Mouse (Mus musculus) cerebellum, adult (tissue): ENCODE measurements around the gene Mettl4.
"Not testable (repeated sequence)": the region's sequence is repeated elsewhere in the genome, so short reads cannot be mapped to it uniquely, and the experiment has no call there.

ENCODE experiments used
- ATAC-seq: cut with Nextera tagmentation; 2 replicates; pipeline ENCODE4 v1.9.2; 2017; ENCODE audit warnings: mild to moderate bottlenecking, moderate library complexity, mixed read lengths; ENCODE audit not compliant: insufficient number of reproducible peaks, low FRiP score, low TSS enrichment

Gene Mettl4

GRCm38 (mm10) chr17:94749466-94750135 lies at the start of gene Mettl4:
Gene Mettl4 (minus strand): TSS chr17:94750019.
- peak; percentile 99 for ATAC-seq

GRCm38 (mm10) chr17:94778871-94779482 lies 29.2 kb upstream of the Mettl4 start:
- ATAC-seq: no peak

GRCm38 (mm10) chr17:94768491-94768890 lies 18.7 kb upstream of the Mettl4 start:
- ATAC-seq: no peak

GRCm38 (mm10) chr17:94764711-94765110 lies 14.9 kb upstream of the Mettl4 start:
- ATAC-seq: no peak

- ATAC-seq: no peak
Measured at GRCm38 (mm10) chr17:94764011-94764410, 14.2 kb upstream of the Mettl4 start.

GRCm38 (mm10) chr17:94762405-94762804 lies 12.6 kb upstream of the Mettl4 start:
- ATAC-seq: no peak

- 0 out of 2 replicates have a peak, but pooled peaks have one; percentile 2 for ATAC-seq
Measured at GRCm38 (mm10) chr17:94750136-94750729, 414 bp upstream of the Mettl4 start.

GRCm38 (mm10) chr17:94738173-94738572 lies 11.6 kb downstream of the Mettl4 start:
- no peak for ATAC-seq

GRCm38 (mm10) chr17:94735885-94736284 lies 13.9 kb downstream of the Mettl4 start:
- no peak for ATAC-seq

GRCm38 (mm10) chr17:94735437-94735836 lies 14.4 kb downstream of the Mettl4 start:
- no peak for ATAC-seq

GRCm38 (mm10) chr17:94730416-94730815 lies 19.4 kb downstream of the Mettl4 start:
- not testable (repeated sequence) for ATAC-seq

- ATAC-seq: no peak
Measured at GRCm38 (mm10) chr17:94726750-94727149, 23.1 kb downstream of the Mettl4 start.

- ATAC-seq: no peak
Measured at GRCm38 (mm10) chr17:94673515-94674317, 76.1 kb downstream of the Mettl4 start.
